Mouse (Mus musculus) liver, embryonic 14.5 days (tissue): ENCODE data around the gene Fzd7. TPM values are rescaled to one million over a fixed set of nuclear protein-coding genes. Genes with fewer than 3 reads are reported as not detected.

Experiments
- ATAC-seq: fragments of 200-750 bp; cut with Nextera tagmentation; 2 replicates; pipeline ENCODE4 v1.8.0; 2017; ENCODE audit warnings: moderate number of reproducible peaks, mild to moderate bottlenecking, moderate library complexity; ENCODE audit not compliant: insufficient read depth
- DNase-seq, 3 experiments: peaks; one replicate each; pipeline ENCODE4 v3.0.0-alpha.2; 2012 to 2013; ENCODE audit warnings: low read depth in 3 of 3, low spot score in 3 of 3
- H3K27ac ChIP-seq: fragments of 300-500 bp; sonication (generic); 2 replicates; pipeline ENCODE4 v1.5.1; 2014; ENCODE audit warnings: moderate library complexity, mild to moderate bottlenecking, control low read depth, inconsistent platforms
- H3K27me3 ChIP-seq: fragments of 300-500 bp; sonication (generic); 2 replicates; pipeline ENCODE4 v1.6.1; 2014; ENCODE audit warnings: mild to moderate bottlenecking, low read length, moderate library complexity; ENCODE audit not compliant: control insufficient read depth, insufficient read depth
- H3K36me3 ChIP-seq: fragments of 300-500 bp; sonication (generic); replicated peaks from 2 replicates; pipeline ENCODE4 v1.6.1; 2014; ENCODE audit warnings: low read depth; ENCODE audit not compliant: control insufficient read depth, insufficient read depth
- H3K4me1 ChIP-seq, 2 experiments: fragments of 200-500 bp in 1 of 2; fragments of 300-500 bp in 1 of 2; sonication (generic) in 1 of 2; replicated peaks; 2 replicates each; pipeline ENCODE4 v1.6.1; 2012 to 2014; ENCODE audit warnings: antibody characterized with exemption in 1 of 2, inconsistent platforms in 1 of 2, low read length in 1 of 2; ENCODE audit not compliant: control insufficient read depth in 2 of 2, insufficient read depth in 2 of 2
- H3K4me2 ChIP-seq: fragments of 300-500 bp; sonication (generic); 2 replicates; pipeline ENCODE4 v1.6.1; 2014; ENCODE audit warnings: low read depth, mild to moderate bottlenecking, control low read depth, moderate library complexity
- H3K4me3 ChIP-seq, 2 experiments: fragments of 200-500 bp in 1 of 2; fragments of 300-500 bp in 1 of 2; sonication (generic) in 1 of 2; 2 replicates each; pipeline ENCODE4 v1.5.1; 2012 to 2014; ENCODE audit warnings: low read depth in 2 of 2, low read length in 2 of 2, mild to moderate bottlenecking in 2 of 2, control low read depth in 1 of 2, inconsistent platforms in 1 of 2, moderate library complexity in 1 of 2; ENCODE audit not compliant: insufficient read depth in 1 of 2
- H3K9ac ChIP-seq: fragments of 300-500 bp; sonication (generic); replicated peaks from 2 replicates; pipeline ENCODE4 v1.6.1; 2014; ENCODE audit warnings: mild to moderate bottlenecking, control low read depth, moderate library complexity
- H3K9me3 ChIP-seq: fragments of 300-500 bp; sonication (generic); 2 replicates; pipeline ENCODE4 v1.6.1; 2016; ENCODE audit warnings: low read length, mixed read lengths; ENCODE audit not compliant: control insufficient read depth
- CTCF ChIP-seq: IDR thresholded peaks from 2 replicates; pipeline ENCODE4 v1.5.1; 2016; ENCODE audit warnings: antibody characterized with exemption, low read depth, control low read depth
- EP300 ChIP-seq: IDR thresholded peaks from 2 replicates; pipeline ENCODE4 v1.6.1; 2016; ENCODE audit warnings: antibody characterized with exemption, low read depth
- WGBS: fragments of 180-500 bp; shearing (Covaris S2); extraction: QIAGEN DNeasy Blood & Tissue Kit; methylation state at CpG from one replicate; pipeline ENCODE4 v1.1.7; 2014; ENCODE audit not compliant: insufficient replicate concordance; 5-methylcytosine and 5-hydroxymethylcytosine counted together
- polyA plus RNA-seq, 2 experiments: library from polyadenylated mRNA; depleted of rRNA in 1 of 2; stranded (reverse) in 1 of 2; unstranded in 1 of 2; fragments of >200 nt; fragmentation: Nextera tagmentation in 1 of 2; extraction: Ambion mirVana in 1 of 2; gene quantifications; 2 replicates each; pipeline versions ENCODE4 v1.2.1 to v1.2.3; 2012 to 2014

The Fzd7 gene
- polyA plus RNA-seq, 2 experiments: 1.3 to 2.4 TPM

GRCm38 (mm10) chr1:59524759-59525158 is 42.5 kb downstream of the Fzd7 start:
- H3K9me3 ChIP-seq: no peaks in the 10 kb centered on the region
- no peak overlapping the region for H3K4me3 ChIP-seq
- H3K27me3 ChIP-seq: no peaks in the 10 kb centered on the region
- no peaks in the 10 kb centered on the region for H3K36me3 ChIP-seq
- H3K4me2 ChIP-seq: no peak overlapping the region
- H3K27ac ChIP-seq: no peak overlapping the region
- TF ChIP-seq CTCF: no peak
- WGBS: 43% methylated on average over 3 of the region's 3 CpGs
- no peak for DNase-seq
- no peak overlapping the region for H3K9ac ChIP-seq
- H3K4me1 ChIP-seq: no peaks in the 10 kb centered on the region
- no peak for ATAC-seq

DNA sequence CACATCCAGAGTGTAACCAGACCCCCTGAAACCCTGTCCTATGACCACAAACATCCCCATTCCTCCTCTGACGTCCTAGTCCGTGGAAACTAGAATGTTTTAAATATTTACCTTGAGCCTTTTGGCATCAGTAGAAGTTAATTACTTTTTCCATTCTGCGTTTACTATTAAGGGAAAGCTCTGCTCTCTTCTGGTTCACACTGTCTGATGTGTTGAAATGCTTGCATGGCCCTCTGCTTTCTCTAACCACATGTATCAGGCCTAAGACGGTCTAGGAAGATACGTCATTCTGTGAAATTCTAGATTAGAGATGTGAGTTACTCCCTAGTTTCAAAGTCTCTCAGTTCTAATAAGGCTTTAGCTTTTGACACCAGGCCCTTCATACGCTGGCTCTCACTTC is 45.0 kb downstream of the Fzd7 start:
- Histone ChIP-seq H3K4me1 (no peaks in the 10 kb centered on the region), H3K36me3 (no peaks in the 10 kb centered on the region), H3K4me2 (no peak overlapping the region), H3K27me3 (no peaks in the 10 kb centered on the region), H3K9ac (no peak overlapping the region), H3K27ac (no peak overlapping the region), H3K9me3 (no peaks in the 10 kb centered on the region), H3K4me3 (no peak overlapping the region)
- no peak for ATAC-seq
- DNase-seq: no peak
- WGBS: 64% methylated on average over 6 of the region's 6 CpGs
- TF ChIP-seq EP300: no peak
- no peak for TF ChIP-seq CTCF

DNA sequence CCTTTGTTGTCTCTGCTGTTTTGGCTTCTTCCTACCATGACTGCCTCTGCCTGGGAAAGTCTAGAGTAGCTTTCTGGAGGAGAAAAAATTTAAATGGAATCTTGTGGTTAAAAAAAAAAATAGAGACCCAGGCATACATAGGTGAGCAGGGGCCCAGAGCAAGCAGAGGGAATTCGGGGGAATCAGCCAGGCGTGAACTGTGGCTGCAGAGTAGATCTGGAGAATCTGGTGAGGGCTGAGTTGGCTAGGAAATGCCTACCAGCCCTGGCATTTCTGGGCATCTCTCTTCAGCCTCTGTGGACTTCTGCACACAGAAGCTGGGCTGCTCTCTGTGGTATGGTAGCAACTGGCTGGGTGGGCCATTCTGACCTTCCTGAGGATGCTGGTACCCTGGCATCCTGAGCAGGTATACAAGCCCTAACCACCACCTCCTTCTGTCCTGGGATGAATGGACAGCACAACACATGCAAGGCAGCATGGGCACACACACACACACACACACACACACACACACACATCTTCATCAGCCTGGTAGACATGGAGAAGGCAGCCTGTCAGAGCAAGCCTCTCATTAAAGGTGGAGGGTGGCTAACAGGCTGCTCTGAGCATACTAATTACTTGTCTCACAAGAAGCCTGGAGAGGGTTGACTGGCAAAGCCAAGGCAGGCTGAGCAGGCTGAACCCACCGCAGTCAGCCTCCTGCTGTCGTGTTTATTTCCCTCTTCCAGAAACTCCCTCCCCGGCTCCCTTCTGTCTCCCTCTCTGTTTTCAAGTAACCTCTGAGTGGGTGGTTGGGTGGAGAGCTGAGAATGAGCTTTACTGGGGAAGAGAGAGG is 53.0 kb downstream of the Fzd7 start:
- no peak for TF ChIP-seq CTCF
- Histone ChIP-seq H3K4me1 (no peaks in the 10 kb centered on the region), H3K9me3 (no peaks in the 10 kb centered on the region), H3K27ac (no peak overlapping the region), H3K36me3 (no peaks in the 10 kb centered on the region), H3K9ac (no peak overlapping the region), H3K4me2 (no peak overlapping the region), H3K27me3 (no peaks in the 10 kb centered on the region), H3K4me3 (no peak overlapping the region)
- 52% methylated on average over 5 of the region's 5 CpGs for WGBS
- ATAC-seq (no peak), DNase-seq (no peak)

Other genes with a start within 250 kb of the Fzd7 start
- gene Als2, start 245.2 kb upstream of the Fzd7 start, polyA plus RNA-seq (2012; rRNA removed): 2.9 and 3.7 TPM in 2 replicates
- 4.1 and 4.8 TPM in 2 replicates for gene Als2, start 245.2 kb upstream of the Fzd7 start, polyA plus RNA-seq (2014; fragmentation: Nextera tagmentation; extraction: Ambion mirVana)
- gene Cdk15, start 225.5 kb upstream of the Fzd7 start, polyA plus RNA-seq (2012; rRNA removed): not detected in 2 replicates
- gene Cdk15, start 225.5 kb upstream of the Fzd7 start, polyA plus RNA-seq (2014; fragmentation: Nextera tagmentation; extraction: Ambion mirVana): 0.27 TPM in 1 of 2 replicates, not detected in the other
- 0.03 and 0.05 TPM in 2 replicates for gene Gm973, start 33.8 kb downstream of the Fzd7 start, polyA plus RNA-seq (2012; rRNA removed)
- gene Gm973, start 33.8 kb downstream of the Fzd7 start, polyA plus RNA-seq (2014; fragmentation: Nextera tagmentation; extraction: Ambion mirVana): not detected in 2 replicates
- 29.6 and 42.5 TPM in 2 replicates for gene Sumo1, start 188.4 kb downstream of the Fzd7 start, polyA plus RNA-seq (2012; rRNA removed)
- gene Sumo1, start 188.4 kb downstream of the Fzd7 start, polyA plus RNA-seq (2014; fragmentation: Nextera tagmentation; extraction: Ambion mirVana): 152 and 153 TPM in 2 replicates
- 35.5 and 76.0 TPM in 2 replicates for gene Nop58, start 202.5 kb downstream of the Fzd7 start, polyA plus RNA-seq (2012; rRNA removed)
- 124 and 132 TPM in 2 replicates for gene Nop58, start 202.5 kb downstream of the Fzd7 start, polyA plus RNA-seq (2014; fragmentation: Nextera tagmentation; extraction: Ambion mirVana)